Mouse (Mus musculus) heart, adult 2 months (tissue): ENCODE data around the gene Shld1.

ENCODE experiments used
- CTCF ChIP-seq: fragments of 200-600 bp; IDR thresholded peaks from 2 replicates; pipeline ENCODE4 v1.8.1; 2022; ENCODE audit warnings: antibody characterized with exemption, mild to moderate bottlenecking, moderate library complexity
- EP300 ChIP-seq: fragments of 200-500 bp; IDR thresholded peaks from 2 replicates; pipeline ENCODE4 v1.6.1; 2011; ENCODE audit warnings: low read depth, low read length, control low read depth; ENCODE audit not compliant: insufficient read depth
- POLR2A ChIP-seq: fragments of 200-500 bp; IDR thresholded peaks from 2 replicates; pipeline ENCODE4 v1.6.1; 2011; ENCODE audit warnings: mild to moderate bottlenecking, low read depth, low read length, control low read depth; ENCODE audit not compliant: insufficient read depth

DNA sequence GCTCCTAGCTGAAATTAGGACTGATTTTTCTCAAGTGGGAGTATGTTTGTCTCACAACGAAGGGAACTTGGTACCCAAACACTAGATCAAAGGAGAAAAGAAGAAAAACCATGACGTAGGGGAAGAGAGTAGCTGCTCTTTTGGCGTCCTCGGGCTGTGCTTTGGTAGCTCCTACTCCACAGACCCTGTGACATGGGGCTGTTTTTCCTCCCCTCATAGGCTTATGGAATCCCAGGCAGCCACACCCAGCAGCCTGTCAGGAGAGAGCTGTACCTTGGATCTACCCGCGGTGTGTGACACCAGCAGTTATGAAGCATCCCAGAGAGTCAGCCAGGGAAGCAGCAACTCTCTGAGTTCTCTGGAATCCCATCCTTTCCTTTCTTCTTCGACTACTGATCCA lies 5.0 kb downstream of the Shld1 start:
- no peak for TF ChIP-seq CTCF
- peak; percentile 70; the same call in 1 of the 2 replicates for TF ChIP-seq POLR2A
- peak; percentile 69 for TF ChIP-seq EP300
